Mouse (Mus musculus) erythroid progenitor cell, adult 5-6 weeks (primary cell): ENCODE data around the gene Rasgef1b. TPM values are rescaled to one million over a fixed set of nuclear protein-coding genes. Genes with fewer than 3 reads are reported as not detected.
A peak's percentile ranks its signal among the peaks of the same experiment; 100 is the strongest.

Source experiments
- ATAC-seq: replicated peaks from 2 replicates; pipeline ENCODE4 v1.8.0; 2016; ENCODE audit warnings: moderate number of reproducible peaks, mild to moderate bottlenecking, moderate TSS enrichment, inconsistent platforms; ENCODE audit not compliant: poor library complexity, low FRiP score, severe bottlenecking
- total RNA-seq, 2 experiments: library from RNA; stranded (forward) in 1 of 2; stranded (reverse) in 1 of 2; fragments of 150-400 nt in 1 of 2; fragments of 186-747, 209-891 nt in 1 of 2; gene quantifications; 2 replicates each; pipeline versions ENCODE4 v1.2.3 to v1.2.4; 2015 to 2017; ENCODE audit warnings: low replicate concordance in 2 of 2

Gene Rasgef1b
- total RNA-seq, 2 experiments from 2014 or later: 0.42 TPM; not detected in 1

GRCm38 (mm10) chr5:99499404-99500089 lies 229.3 kb downstream of the Rasgef1b start:
- ATAC-seq: no peak

DNA sequence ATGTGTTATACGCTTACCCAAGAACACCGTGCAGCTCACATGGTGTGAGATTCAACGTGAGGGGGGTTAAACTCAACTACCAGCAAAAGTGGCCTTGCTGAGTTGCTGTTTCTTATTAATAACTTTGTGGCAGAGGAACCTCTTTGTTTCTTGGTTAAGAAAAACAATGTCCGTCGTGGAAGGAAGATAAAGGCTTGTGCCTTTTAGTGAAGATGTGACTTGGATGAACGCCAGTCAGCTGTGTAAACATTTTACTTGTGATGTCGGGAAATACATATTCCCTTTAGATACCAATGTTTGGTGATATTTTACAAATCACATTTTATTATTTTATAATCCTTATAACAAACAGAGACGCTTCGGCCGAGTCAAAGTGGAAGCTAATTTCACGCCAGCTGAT lies 231.0 kb downstream of the Rasgef1b start:
- ATAC-seq: no peak

GRCm38 (mm10) chr5:99496931-99497782 lies 231.7 kb downstream of the Rasgef1b start:
- no peak for ATAC-seq

GRCm38 (mm10) chr5:99496157-99496453 lies 232.8 kb downstream of the Rasgef1b start:
- ATAC-seq: no peak

DNA sequence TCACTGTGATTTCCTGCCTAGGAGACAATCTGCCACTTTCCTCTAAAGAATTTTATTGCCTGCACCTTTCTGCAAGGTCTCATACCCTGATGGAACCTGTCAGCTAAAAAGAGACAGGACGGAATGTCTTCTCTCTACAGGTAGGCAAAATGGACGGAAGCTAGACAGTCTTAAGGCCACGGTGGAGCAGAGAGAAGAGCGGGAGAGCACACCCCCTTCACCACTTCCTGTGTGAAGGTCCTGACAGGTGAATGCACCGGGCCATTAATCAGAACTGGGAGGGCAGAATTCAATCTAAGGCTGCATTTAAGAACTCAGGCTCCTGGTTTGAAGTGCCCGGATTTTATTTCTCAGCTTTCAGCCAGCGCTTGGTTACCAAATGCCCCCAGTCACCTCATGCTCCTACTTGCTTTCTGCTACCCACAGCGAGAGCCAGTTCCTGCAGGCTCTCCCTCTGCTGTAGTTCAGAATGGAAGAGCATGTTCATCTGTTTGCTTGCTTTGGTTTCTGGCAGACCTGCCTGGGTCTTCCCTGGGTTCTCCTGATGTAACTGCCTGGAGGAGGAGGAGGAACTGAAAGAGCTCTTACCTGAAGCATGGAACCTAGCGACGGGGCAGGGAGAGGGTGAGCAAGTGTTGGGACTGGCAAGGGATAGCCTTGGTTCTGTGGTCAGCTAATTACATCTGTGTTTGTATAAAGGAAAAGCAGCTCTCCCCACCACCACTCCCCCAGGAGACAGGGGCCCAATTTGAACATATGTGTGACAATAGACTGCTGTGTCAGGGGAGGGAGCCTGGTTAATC lies 233.3 kb downstream of the Rasgef1b start:
- ATAC-seq: no peak

DNA sequence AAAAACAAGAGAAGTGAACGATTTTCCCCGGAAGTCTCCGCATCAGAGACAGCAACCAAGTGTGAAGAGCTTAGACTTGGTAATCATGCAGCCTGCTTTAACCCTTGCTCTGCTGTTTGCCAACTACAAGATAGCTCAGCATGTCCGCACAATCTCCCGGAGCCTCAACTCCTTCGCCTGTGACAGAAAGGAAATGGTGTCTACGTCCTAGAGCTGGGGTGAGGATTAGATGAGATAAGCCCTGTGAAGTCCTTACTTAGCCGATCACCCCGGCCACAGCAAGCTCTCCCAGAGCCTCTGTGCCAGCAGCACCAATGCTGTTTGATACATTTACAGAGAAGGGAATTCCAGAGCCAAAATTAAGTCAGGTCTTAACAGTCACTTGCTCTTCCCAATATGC lies 235.0 kb downstream of the Rasgef1b start:
- ATAC-seq: no peak

DNA sequence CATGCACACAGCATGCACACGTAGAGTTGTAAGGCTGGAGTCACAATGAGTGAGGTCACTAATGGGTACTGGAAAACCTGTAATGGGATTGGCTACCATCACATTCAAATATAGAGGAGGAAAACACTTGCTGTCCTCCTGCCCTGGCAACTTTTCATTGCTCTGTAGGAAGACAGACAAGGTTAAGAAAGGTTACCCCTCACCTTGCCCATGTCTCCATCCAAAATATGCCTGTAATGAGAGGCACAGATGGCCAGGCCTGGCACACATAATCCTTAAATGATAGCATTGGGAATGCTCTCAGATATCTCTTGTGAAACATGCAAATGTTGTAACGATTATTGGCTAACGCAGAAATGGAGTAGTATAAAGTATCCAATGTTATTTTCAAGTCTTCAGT lies 235.8 kb downstream of the Rasgef1b start:
- no peak for ATAC-seq

- ATAC-seq: no peak
Observed at GRCm38 (mm10) chr5:99488479-99489158, 240.2 kb downstream of the Rasgef1b start.

DNA sequence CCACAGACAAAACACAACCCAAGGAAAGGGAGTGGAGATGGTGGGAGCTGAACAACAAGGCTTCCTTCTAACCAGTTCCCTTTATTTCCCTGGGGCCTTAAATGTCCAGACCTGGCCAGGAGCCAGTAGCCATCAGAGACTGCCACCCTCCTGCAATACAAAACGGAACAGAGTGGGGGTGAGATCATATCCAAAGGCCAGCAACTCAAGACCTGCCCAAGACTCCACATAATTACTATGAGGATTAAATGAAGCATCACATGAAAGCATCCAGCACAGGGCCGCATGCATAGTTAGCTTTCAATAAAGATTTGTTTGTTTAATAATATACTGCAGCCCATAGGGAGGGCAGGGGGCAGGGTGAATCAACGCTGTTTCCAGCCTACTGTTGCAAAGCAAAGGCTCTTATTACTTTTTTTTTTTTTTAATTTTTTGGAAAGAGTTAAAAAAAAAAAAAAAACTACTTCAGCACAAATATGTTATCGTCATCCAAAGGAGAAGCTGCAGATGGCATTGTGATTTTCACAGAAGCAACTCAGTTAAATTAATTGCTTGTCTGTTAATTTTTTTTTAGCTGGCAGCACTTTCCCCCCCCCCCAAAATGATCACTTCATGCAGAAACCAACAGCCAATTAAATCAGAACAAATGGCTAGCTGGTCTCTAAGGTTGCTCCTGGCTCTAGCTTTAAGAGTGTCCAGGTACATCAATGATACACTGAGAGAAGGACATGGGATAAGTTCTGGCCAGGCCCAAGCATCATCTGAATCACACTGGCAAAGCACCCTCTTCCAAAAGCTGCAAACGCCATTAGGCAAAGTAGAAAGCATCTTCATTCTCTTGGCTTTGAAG lies 241.6 kb downstream of the Rasgef1b start:
- no peak for ATAC-seq

GRCm38 (mm10) chr5:99483162-99483561 lies 245.7 kb downstream of the Rasgef1b start:
- ATAC-seq: no peak

- ATAC-seq: 0 out of 2 replicates have a peak, but pooled peaks have one; percentile 43
Observed at GRCm38 (mm10) chr5:99482524-99482923, 246.3 kb downstream of the Rasgef1b start.

DNA sequence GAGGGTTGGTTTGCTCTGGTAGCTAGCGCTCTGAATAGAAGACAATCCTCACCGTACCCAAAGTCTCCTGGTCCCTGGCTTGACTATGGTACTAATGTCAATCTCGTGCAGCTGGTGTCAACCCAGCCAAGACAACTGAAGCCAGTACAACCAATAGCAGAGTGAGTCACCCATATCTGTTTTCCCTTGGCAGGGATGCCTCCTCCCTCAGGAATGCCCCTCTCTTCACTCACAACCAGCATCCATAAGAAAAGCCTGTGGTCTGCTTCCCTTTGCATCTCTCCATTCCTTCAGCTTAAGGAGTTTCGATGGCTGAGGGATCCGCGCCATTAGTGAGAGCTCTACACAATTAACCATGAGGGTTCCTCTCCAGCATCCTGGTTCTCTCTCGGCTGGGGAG lies 246.8 kb downstream of the Rasgef1b start:
- ATAC-seq: no peak

DNA sequence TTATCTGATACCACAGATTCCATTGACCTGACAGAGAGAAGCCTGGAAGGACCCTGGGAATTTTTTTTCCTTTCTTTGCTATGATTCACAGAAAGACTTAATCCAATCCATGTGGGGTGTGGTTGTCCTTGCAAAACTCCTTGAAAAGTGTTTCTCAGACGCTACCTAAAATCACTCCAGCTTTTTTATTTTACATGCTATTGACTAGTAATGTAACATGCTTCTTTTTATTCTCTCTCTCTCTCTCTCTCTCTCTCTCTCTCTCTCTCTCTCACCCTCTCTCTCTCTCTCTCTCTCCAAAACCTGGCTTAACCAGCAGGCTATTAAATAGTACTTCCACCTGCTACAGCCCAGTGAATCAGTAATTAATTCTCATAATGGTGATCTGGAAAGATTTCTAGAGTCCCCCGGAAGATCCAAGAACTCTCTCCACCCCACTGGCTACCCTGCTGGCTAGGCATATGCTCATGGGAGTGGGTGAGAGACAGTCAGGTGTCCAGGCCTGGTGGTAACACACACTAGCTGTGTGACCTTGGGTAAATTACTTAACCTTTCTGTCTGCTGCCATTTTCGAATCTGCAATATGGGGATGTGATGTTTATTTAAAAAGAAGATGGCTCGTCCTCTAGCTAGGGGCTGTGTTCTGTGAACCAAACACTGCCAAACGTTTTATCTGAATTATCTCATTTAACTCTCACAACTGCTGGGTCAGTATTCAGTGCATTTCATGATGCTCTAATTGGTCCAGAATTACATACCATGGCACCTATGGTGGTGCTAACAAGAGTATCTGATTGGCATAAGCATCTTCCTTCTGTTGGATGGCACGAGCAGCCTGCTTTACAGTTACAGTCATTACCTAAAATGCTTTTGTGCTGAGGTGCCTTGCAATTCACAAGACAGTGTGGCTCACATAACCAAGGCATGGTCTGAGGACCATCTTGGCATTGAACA lies 248.5 kb downstream of the Rasgef1b start:
- ATAC-seq: no peak

DNA sequence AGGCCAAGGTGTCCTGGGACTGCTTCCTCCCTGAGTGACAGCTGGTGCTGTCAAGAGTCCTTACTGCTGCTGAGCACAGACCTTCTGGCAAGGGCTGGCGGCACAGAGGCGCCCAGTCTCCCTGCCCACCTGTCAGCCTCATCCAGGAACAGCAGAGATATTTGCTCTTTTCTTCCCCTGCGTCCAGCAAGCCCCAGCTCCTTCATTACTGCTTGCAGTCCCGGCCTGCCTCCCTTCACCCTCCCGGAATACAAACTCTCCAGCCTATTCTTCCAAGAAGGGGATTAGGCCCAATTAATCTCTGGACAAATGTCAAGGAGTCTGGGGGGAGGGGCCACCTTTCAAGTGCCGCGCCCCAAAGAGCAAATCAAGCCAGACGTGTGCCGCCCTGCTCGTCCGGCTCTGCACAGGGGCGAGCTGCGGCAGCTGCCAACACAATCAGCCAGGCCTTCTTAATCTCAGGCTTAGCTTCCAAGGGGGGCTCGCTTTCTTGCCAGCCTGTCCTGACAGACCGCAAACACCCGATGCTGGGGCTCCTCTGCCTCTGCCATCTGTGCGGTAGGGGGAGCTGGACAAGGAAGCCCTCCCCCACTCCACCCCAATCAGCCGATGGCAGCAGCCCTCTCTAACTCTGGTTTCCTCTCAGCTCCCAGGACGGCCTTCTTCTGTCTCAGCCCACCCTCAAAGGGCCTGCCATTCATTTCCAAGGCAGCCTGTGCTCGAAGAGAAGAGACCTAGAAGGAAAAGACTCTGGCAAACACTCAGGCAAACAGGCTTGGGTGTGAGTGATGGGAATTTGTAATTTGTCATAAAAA lies 249.4 kb downstream of the Rasgef1b start:
- ATAC-seq: peak; percentile 74

DNA sequence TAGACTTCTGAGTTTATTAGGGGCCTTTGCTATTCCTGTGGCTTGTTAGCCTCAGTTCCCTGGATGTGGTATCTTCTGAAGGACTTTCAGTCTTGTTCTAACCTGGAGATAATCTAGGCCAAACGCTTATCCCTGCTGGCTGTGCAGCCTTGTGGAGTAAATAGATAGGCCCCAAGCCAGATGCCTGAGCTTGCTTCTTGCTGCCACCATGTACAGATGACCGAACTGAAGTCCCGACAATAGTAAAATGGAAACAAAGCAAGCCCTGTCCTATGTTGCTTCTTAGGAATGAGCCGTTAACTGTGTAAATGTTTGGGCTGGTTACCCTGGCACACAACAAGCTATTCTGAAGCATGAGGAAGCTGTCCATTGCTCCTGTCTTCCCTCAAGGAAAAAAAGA lies 250.1 kb downstream of the Rasgef1b start:
- ATAC-seq: peak; percentile 58

DNA sequence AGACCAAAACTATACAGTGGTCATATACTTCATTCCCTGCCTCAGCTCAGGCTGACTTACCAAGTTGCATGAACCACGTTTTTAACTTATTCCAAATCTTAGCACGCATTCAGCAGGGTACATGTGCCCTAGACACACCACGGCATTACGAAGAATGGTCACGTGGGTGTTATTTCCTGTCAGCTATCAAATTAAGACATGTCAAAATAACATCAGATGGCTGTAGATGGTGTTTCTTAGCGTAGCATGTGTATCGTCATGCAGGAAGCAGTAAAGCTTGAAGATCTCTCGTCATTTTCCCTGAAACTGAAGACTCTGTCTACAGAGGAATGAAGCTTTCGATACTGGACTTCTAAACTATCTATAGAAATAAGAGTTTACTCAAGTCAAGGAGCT lies 251.4 kb downstream of the Rasgef1b start:
- no peak for ATAC-seq
